Mouse (Mus musculus) brain, adult 2 months (tissue): ENCODE results near the gene Ear14.
"Not testable (repeated sequence)": the region's sequence is repeated elsewhere in the genome, so short reads cannot be mapped to it uniquely, and the experiment has no call there.

ENCODE experiments used
- DNase-seq: peaks from one replicate; pipeline ENCODE4 v3.0.0; 2011; ENCODE audit warnings: low read depth, low spot score

Gene Ear14

GRCm38 (mm10) chr14:51252206-51252605, 49.0 kb downstream of the Ear14 start:
- not testable (repeated sequence) for DNase-seq

- DNase-seq = no peak
Measured at GRCm38 (mm10) chr14:51253569-51253968, 50.4 kb downstream of the Ear14 start.
